Mouse (Mus musculus): ENCODE measurements around the gene Asic5. TPM values are rescaled to one million over a fixed set of nuclear protein-coding genes. Genes with fewer than 3 reads are reported as not detected.

Gene Asic5
- total and polyA plus RNA-seq, 3 experiments = not detected

DNA sequence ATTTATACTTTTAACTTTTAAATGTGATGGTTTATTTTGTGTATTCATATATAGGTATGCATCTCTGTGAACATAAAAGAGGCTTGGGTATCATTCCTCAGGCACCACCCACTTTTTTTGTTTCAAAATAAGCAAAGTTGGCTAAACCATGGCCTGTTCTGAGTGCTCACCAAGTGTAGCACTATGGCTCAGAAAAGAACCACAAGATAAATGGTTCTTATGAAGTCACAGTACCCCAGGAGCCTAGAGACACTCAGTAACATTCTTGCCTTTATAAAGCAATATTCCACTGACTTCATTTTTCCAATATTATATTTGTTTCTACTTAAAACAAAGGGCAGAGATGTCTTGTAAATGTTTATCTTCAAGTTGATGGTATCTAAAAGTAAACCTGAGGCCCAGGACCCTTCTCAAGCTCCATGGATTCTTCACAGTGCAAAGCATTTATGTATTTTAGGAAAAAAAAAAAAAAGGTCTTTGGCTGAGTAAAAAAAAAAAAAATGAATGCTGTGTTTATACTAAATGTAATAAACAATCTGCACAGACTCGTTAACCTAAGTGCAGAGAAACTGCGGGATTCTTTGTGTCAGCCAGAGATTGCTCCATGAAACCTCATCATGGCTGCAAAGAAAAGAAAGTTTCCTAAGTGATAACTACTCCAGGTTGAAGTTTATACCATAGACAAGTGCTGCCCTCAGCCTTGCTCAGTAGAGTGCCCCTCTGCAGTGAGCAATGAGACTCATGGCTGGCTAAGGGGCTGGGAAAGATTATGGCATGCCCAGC, 54.4 kb downstream of the Asic5 start:
- H3K9ac ChIP-seq (ENCODE audit: insufficient read depth, low read depth) = no peak overlapping the region
- no peaks in the 10 kb centered on the region for H3K79me2 ChIP-seq (replicated peaks; ENCODE audit: control insufficient read depth, extremely low read depth, insufficient read depth, poor library complexity, severe bottlenecking)
- no peaks in the 10 kb centered on the region for H3K27me3 ChIP-seq (replicated peaks)
- DNase-seq (ENCODE audit: extremely low read depth) = no peak
- no peak overlapping the region for H3K4me3 ChIP-seq (replicated peaks in 1 of 3; ENCODE audit: low read depth in 2 of 3, low read length in 2 of 3, poor library complexity in 1 of 3)
- H3K36me3 ChIP-seq (replicated peaks in 1 of 2; ENCODE audit: control insufficient read depth in 1 of 2, insufficient read depth in 1 of 2, low read length in 1 of 2) = no peaks in the 10 kb centered on the region
- TF ChIP-seq RCOR1 (conservative IDR thresholded peaks at IDR 0.05; ENCODE audit: low read depth, low read length) (no peak), UBTF (IDR thresholded peaks at IDR 0.05; ENCODE audit: low read depth, low read length) (no peak), ZKSCAN1 (IDR thresholded peaks at IDR 0.05; ENCODE audit: borderline replicate concordance, low read depth, low read length) (no peak), MYC (IDR thresholded peaks at IDR 0.05; ENCODE audit: low read depth, low read length) (no peak), GABPA (IDR thresholded peaks at IDR 0.05; ENCODE audit: insufficient replicate concordance, low read depth, low read length) (no peak), IRF4 (IDR thresholded peaks at IDR 0.05; ENCODE audit: low read depth, low read length) (no peak), TBP (conservative IDR thresholded peaks at IDR 0.05; ENCODE audit: low read depth, low read length) (no peak), NELFE (IDR thresholded peaks at IDR 0.05; ENCODE audit: low read depth, low read length) (no peak), SIN3A (IDR thresholded peaks at IDR 0.05; ENCODE audit: low read length) (no peak), MXI1 (IDR thresholded peaks at IDR 0.05; ENCODE audit: low read depth, low read length) (no peak), EP300 (IDR thresholded peaks at IDR 0.05; ENCODE audit: low read length) (no peak), BHLHE40 (IDR thresholded peaks at IDR 0.05; ENCODE audit: low read depth, low read length) (no peak), HCFC1 (IDR thresholded peaks at IDR 0.05; ENCODE audit: low read depth, low read length) (no peak), ELF1 (IDR thresholded peaks at IDR 0.05; ENCODE audit: low read depth, low read length) (no peak), CHD1 (IDR thresholded peaks at IDR 0.05; ENCODE audit: low read depth, low read length) (no peak), POLR2A (IDR thresholded peaks at IDR 0.05; ENCODE audit: low read depth, low read length) (no peak), CTCF (conservative IDR thresholded peaks at IDR 0.05 in 1 of 2, IDR thresholded peaks at IDR 0.05 in 1 of 2; ENCODE audit: low read depth in 2 of 2, low read length in 2 of 2) (no peak), MAX (IDR thresholded peaks at IDR 0.05; ENCODE audit: low read length) (no peak)
- in situ Hi-C loops (cut with MboI; ENCODE audit: low pct_ligation_motif_present, low pct_unique_long_range_greater_than_20kb, low sequenced_read_pairs) (loop anchor here (25.0 kb wide), 1 partner anchor 301 kb away; no protein-coding TSS in a partner anchor), dilution Hi-C loops (cut with MboI; ENCODE audit: extremely low pct_ligation_motif_present, extremely low pct_unique_long_range_greater_than_20kb, low sequenced_read_pairs) (no loop called here)
- H3K27ac ChIP-seq (ENCODE audit: insufficient read depth, low read depth) = no peak overlapping the region
- H3K4me2 ChIP-seq (ENCODE audit: insufficient read depth, low read depth, poor library complexity, severe bottlenecking) = no peak overlapping the region
- no peaks in the 10 kb centered on the region for H3K9me3 ChIP-seq (replicated peaks; ENCODE audit: low read length)
- H3K4me1 ChIP-seq (ENCODE audit: control insufficient read depth in 1 of 2, insufficient read depth in 2 of 2) = no peaks in the 10 kb centered on the region

GRCm38 (mm10) chr3:82043676-82044075, 61.6 kb downstream of the Asic5 start:
- in situ Hi-C loops (cut with MboI; ENCODE audit: low pct_ligation_motif_present, low pct_unique_long_range_greater_than_20kb, low sequenced_read_pairs) (loop anchor here (25.0 kb wide), 1 partner anchor 294 kb away; no protein-coding TSS in a partner anchor), dilution Hi-C loops (cut with MboI; ENCODE audit: extremely low pct_ligation_motif_present, extremely low pct_unique_long_range_greater_than_20kb, low sequenced_read_pairs) (no loop called here)
- Histone ChIP-seq H3K27me3 (replicated peaks) (no peaks in the 10 kb centered on the region), H3K4me3 (replicated peaks in 1 of 3; ENCODE audit: low read depth in 2 of 3, low read length in 2 of 3, poor library complexity in 1 of 3) (no peak overlapping the region), H3K27ac (ENCODE audit: insufficient read depth, low read depth) (no peak overlapping the region), H3K79me2 (replicated peaks; ENCODE audit: control insufficient read depth, extremely low read depth, insufficient read depth, poor library complexity, severe bottlenecking) (no peaks in the 10 kb centered on the region), H3K4me1 (ENCODE audit: control insufficient read depth in 1 of 2, insufficient read depth in 2 of 2) (no peaks in the 10 kb centered on the region), H3K9ac (ENCODE audit: insufficient read depth, low read depth) (no peak overlapping the region), H3K9me3 (replicated peaks; ENCODE audit: low read length) (no peaks in the 10 kb centered on the region), H3K4me2 (ENCODE audit: insufficient read depth, low read depth, poor library complexity, severe bottlenecking) (no peak overlapping the region), H3K36me3 (replicated peaks in 1 of 2; ENCODE audit: control insufficient read depth in 1 of 2, insufficient read depth in 1 of 2, low read length in 1 of 2) (no peaks in the 10 kb centered on the region)
- no peak for DNase-seq (ENCODE audit: extremely low read depth)
- TF ChIP-seq MAX (IDR thresholded peaks at IDR 0.05; ENCODE audit: low read length) (no peak), TBP (conservative IDR thresholded peaks at IDR 0.05; ENCODE audit: low read depth, low read length) (no peak), ZMIZ1 (IDR thresholded peaks at IDR 0.05; ENCODE audit: low read depth, low read length) (no peak), SMC3 (IDR thresholded peaks at IDR 0.05; ENCODE audit: low read depth, low read length) (no peak), E2F4 (IDR thresholded peaks at IDR 0.05; ENCODE audit: insufficient replicate concordance, low read depth, low read length) (no peak), HCFC1 (IDR thresholded peaks at IDR 0.05; ENCODE audit: low read depth, low read length) (no peak), ZKSCAN1 (IDR thresholded peaks at IDR 0.05; ENCODE audit: borderline replicate concordance, low read depth, low read length) (no peak), UBTF (IDR thresholded peaks at IDR 0.05; ENCODE audit: low read depth, low read length) (no peak), JUN (IDR thresholded peaks at IDR 0.05; ENCODE audit: insufficient read depth, low read depth, low read length) (no peak), USF1 (IDR thresholded peaks at IDR 0.05; ENCODE audit: low read depth, low read length) (no peak), POLR2A (IDR thresholded peaks at IDR 0.05; ENCODE audit: low read depth, low read length) (no peak), MEF2A (IDR thresholded peaks at IDR 0.05; ENCODE audit: borderline replicate concordance, low read depth, low read length) (no peak), RAD21 (IDR thresholded peaks at IDR 0.05; ENCODE audit: low read depth, low read length) (no peak), KAT2A (IDR thresholded peaks at IDR 0.05; ENCODE audit: insufficient replicate concordance, low read length) (no peak), CHD2 (IDR thresholded peaks at IDR 0.05; ENCODE audit: low read length) (no peak), ETS1 (conservative IDR thresholded peaks at IDR 0.05; ENCODE audit: low read depth, low read length) (no peak), JUND (conservative IDR thresholded peaks at IDR 0.05; ENCODE audit: low read depth, low read length) (no peak), CHD1 (IDR thresholded peaks at IDR 0.05; ENCODE audit: low read depth, low read length) (no peak)

Measured in CH12.LX (cell line).